Mouse (Mus musculus) intestine, embryonic 14.5 days (tissue): ENCODE measurements around the gene Pex5. TPM values are rescaled to one million over a fixed set of nuclear protein-coding genes. Genes with fewer than 3 reads are reported as not detected.
"Not testable (repeated sequence)": the region's sequence is repeated elsewhere in the genome, so short reads cannot be mapped to it uniquely, and the experiment has no call there.

ENCODE experiments used
- ATAC-seq: fragments of 200-750 bp; cut with Nextera tagmentation; replicated peaks from 2 replicates; pipeline ENCODE4 v1.8.0; 2017; ENCODE audit warnings: low read depth, moderate number of reproducible peaks, moderate TSS enrichment, moderate library complexity; ENCODE audit not compliant: low FRiP score, low TSS enrichment
- DNase-seq: peaks from one replicate; pipeline ENCODE4 v3.0.0-alpha.2; 2018; ENCODE audit warnings: low spot score
- H3K27ac ChIP-seq: fragments of 300-500 bp; sonication (generic); 2 replicates; pipeline ENCODE4 v1.5.1; 2014; ENCODE audit warnings: low read depth, mild to moderate bottlenecking, control low read depth
- H3K27me3 ChIP-seq: fragments of 300-500 bp; sonication (generic); replicated peaks from 2 replicates; pipeline ENCODE4 v1.6.1; 2014; ENCODE audit warnings: low read length, control low read depth; ENCODE audit not compliant: control insufficient read depth, insufficient read depth
- H3K36me3 ChIP-seq: fragments of 300-500 bp; sonication (generic); 2 replicates; pipeline ENCODE4 v1.6.1; 2014; ENCODE audit warnings: low read length, control low read depth; ENCODE audit not compliant: control insufficient read depth, insufficient read depth
- H3K4me1 ChIP-seq: fragments of 300-500 bp; sonication (generic); replicated peaks from 2 replicates; pipeline ENCODE4 v1.6.1; 2014; ENCODE audit warnings: low read length, control low read depth, mixed read lengths; ENCODE audit not compliant: control insufficient read depth, insufficient read depth
- H3K4me2 ChIP-seq: fragments of 300-500 bp; sonication (generic); 2 replicates; pipeline ENCODE4 v1.6.1; 2014; ENCODE audit warnings: low read length
- H3K4me3 ChIP-seq: fragments of 300-500 bp; sonication (generic); 2 replicates; pipeline ENCODE4 v1.5.1; 2014; ENCODE audit warnings: low read depth, low read length, control low read depth, mixed read lengths
- H3K9ac ChIP-seq: fragments of 300-500 bp; sonication (generic); 2 replicates; pipeline ENCODE4 v1.6.1; 2014; ENCODE audit warnings: mild to moderate bottlenecking, low read length
- H3K9me3 ChIP-seq: fragments of 300-500 bp; sonication (generic); 2 replicates; pipeline ENCODE4 v1.6.1; 2016; ENCODE audit warnings: low read length, control low read depth; ENCODE audit not compliant: control insufficient read depth
- WGBS: fragments of 180-500 bp; shearing (Covaris S2); extraction: QIAGEN DNeasy Blood & Tissue Kit; methylation state at CpG from one replicate; pipeline ENCODE4 v1.1.7; 2014; 5-methylcytosine and 5-hydroxymethylcytosine counted together
- polyA plus RNA-seq: library from polyadenylated mRNA; unstranded; fragments of >200 nt; fragmentation: Nextera tagmentation; extraction: Ambion mirVana; gene quantifications from 2 replicates; pipeline ENCODE4 v1.2.1, GENCODE M21; 2014

Pex5 gene
- polyA plus RNA-seq, 1 experiment from 2014 or later = 34.0 TPM

DNA sequence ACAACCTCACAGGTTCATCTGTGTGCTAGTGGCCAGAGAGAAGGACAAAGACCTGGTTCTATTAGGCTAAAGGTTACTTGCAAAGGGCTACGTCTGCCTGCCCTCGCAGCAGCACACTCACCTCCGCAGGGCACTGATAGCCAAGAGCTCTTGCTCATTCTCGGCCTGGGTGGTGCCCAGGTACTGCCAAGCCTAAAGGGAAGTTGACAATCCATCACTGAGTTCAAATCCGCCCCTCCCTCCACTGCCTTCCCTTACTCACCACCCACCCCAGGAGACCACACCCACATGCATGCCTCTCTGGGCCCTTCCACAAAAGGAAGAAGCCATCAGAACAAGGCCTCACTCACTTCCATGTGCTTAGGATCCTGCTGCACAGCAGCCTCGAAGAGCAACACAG lies 15.1 kb downstream of the Pex5 start:
- H3K4me1 ChIP-seq = no peaks in the 10 kb centered on the region
- H3K4me3 ChIP-seq = no peak overlapping the region
- no peak overlapping the region for H3K9ac ChIP-seq
- H3K36me3 ChIP-seq = peaks cover 83% of the 10 kb centered on the region
- no peaks in the 10 kb centered on the region for H3K9me3 ChIP-seq
- no peak for ATAC-seq
- no peak overlapping the region for H3K27ac ChIP-seq
- H3K27me3 ChIP-seq = no peaks in the 10 kb centered on the region
- WGBS = 94% methylated on average over 6 of the region's 6 CpGs
- no peak for DNase-seq
- no peak overlapping the region for H3K4me2 ChIP-seq

DNA sequence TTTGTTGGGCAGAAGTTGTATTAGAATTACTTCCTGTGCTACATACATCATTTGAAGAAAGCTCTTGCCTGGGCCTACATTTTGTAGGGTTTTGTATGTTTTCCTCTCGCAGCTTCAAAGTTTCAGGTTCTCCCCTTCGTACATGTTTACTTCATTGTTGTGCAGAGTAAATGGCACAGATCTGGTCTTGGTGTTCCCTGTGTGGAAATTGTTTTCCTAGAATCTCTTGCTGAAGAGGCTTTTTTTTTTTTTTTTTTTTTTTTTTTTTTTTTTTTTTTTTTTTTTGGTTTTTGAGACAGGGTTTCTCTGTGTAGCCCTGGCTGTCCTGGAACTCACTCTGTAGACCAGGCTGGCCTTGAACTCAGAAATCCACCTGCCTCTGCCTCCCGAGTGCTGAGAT lies 19.9 kb downstream of the Pex5 start:
- H3K27ac ChIP-seq, H3K9ac ChIP-seq, H3K9me3 ChIP-seq, H3K4me2 ChIP-seq, H3K4me1 ChIP-seq, DNase-seq, H3K27me3 ChIP-seq, ATAC-seq, H3K4me3 ChIP-seq: not testable (repeated sequence)
- WGBS = 97% methylated on average over 3 of the region's 3 CpGs
- peaks cover 38% of the 10 kb centered on the region for H3K36me3 ChIP-seq

DNA sequence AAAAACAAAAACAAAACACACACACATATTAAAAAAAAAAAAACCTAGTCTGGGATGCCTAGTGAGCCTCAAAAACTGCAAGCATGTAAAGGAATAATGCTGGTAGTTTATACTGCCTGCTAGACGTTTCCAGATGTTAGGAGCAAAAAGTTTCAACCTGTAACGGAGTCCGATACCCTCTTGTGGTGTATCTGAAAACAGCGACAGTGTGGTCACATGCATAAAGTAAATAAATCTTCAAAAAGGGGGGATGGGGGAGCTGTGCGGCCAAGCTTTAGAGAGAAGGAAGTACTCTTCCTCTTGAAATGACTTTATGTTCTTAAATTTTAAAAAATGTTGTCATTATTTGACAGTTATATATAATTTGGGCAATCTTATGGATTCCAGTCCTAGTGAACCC lies 34.7 kb downstream of the Pex5 start:
- no peak overlapping the region for H3K4me3 ChIP-seq
- no peak overlapping the region for H3K27ac ChIP-seq
- 39% methylated on average over 5 of the region's 5 CpGs for WGBS

DNA sequence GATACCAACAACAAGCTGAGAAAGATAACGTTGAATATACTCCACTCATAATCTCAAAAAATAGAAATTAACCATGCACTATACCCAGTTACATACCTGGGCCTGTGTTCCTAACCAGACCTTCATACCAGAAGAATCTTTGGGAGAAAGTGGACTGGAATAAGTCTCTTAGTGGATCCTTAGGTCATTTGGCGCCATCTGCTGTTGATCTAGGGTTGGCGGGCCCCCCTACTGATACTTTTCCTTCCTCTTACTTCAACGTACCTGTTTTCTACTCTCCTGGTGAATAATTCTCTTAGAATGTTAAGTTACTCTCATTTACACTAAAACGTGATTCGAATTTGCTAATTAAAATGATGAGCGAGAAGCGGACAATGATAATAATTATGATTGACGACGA lies 35.5 kb downstream of the Pex5 start:
- peak; percentile 75 for DNase-seq
- Histone ChIP-seq H3K27me3 (no peaks in the 10 kb centered on the region), H3K4me1 (no peaks in the 10 kb centered on the region), H3K9me3 (no peaks in the 10 kb centered on the region), H3K9ac (no peak overlapping the region), H3K27ac (no peak overlapping the region), H3K4me2 (no peak overlapping the region), H3K36me3 (no peaks in the 10 kb centered on the region), H3K4me3 (no peak overlapping the region)
- WGBS = 31% methylated on average over 10 of the region's 10 CpGs
- no peak for ATAC-seq

More for the DNA sequence above, 34.7 kb downstream of the Pex5 start:
- no peak overlapping the region for H3K4me2 ChIP-seq
- H3K27me3 ChIP-seq = no peaks in the 10 kb centered on the region
- H3K4me1 ChIP-seq = no peaks in the 10 kb centered on the region
- H3K9me3 ChIP-seq = no peaks in the 10 kb centered on the region
- ATAC-seq (no peak), DNase-seq (no peak)
- no peaks in the 10 kb centered on the region for H3K36me3 ChIP-seq
- H3K9ac ChIP-seq = no peak overlapping the region

DNA sequence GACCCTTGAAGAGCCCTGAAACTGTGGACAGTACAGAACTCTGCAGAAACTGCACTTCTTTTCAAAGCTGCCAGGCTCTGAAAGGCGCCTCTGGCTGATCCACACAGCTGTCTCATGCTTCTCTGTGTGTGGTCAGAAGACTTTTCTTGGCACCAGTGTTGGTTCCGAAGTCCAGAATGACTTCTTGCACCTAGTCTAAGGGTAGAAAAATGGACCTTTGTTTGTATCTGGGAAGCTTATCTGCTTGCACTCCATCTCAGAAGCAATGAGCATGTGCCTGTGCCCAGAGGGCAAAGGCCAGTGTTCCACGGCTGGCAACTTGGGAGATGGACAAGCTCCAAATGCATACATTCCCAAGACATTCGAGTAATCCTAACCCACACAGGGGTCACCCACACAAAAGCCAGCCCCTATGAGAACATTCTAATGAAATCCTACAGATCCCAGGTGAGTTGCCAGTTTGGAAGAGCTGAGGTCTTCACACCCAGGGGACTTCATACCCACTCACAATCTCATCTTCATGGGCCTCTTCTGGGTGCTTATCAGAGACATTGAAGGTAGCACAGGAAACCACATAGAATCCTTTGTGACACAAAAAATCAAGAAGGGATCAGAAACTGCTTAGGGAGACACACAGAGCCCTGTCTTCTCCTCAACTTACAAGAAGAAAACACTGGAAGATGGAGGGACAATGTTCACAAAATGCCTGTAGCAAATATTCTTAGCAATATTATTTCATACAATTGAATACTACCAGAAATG lies 37.2 kb downstream of the Pex5 start:
- Histone ChIP-seq H3K27me3 (no peaks in the 10 kb centered on the region), H3K9me3 (no peaks in the 10 kb centered on the region), H3K4me2 (no peak overlapping the region), H3K9ac (no peak overlapping the region), H3K36me3 (no peaks in the 10 kb centered on the region), H3K4me1 (no peaks in the 10 kb centered on the region), H3K4me3 (no peak overlapping the region), H3K27ac (no peak overlapping the region)
- DNase-seq = no peak
- no peak for ATAC-seq
- 66% methylated on average over 4 of the region's 4 CpGs for WGBS

DNA sequence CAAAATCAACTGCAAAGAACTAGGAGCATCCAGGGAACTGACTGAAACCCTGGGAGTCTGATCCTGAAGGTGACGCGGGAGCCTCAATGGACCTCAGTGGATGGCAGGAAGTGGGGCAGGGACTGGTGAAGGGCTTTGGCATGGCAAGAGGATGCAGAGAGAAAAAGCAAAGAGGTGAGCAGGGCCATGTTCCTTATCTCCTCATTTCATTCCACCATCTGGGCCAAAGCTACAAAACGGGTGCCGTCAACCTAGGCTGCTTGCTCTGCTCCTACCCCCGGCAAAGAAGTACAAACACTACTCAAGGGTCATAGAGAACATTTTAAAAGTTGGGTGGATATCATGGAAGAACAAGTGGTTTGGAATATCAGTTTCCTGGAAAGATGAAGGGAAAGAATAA lies 38.6 kb downstream of the Pex5 start:
- Histone ChIP-seq H3K4me2 (no peak overlapping the region), H3K4me3 (no peak overlapping the region), H3K27ac (no peak overlapping the region), H3K9me3 (no peaks in the 10 kb centered on the region), H3K27me3 (no peaks in the 10 kb centered on the region), H3K9ac (no peak overlapping the region), H3K36me3 (no peaks in the 10 kb centered on the region), H3K4me1 (no peaks in the 10 kb centered on the region)
- no peak for ATAC-seq
- WGBS = 93% methylated on average over 5 of the region's 5 CpGs
- DNase-seq = no peak

DNA sequence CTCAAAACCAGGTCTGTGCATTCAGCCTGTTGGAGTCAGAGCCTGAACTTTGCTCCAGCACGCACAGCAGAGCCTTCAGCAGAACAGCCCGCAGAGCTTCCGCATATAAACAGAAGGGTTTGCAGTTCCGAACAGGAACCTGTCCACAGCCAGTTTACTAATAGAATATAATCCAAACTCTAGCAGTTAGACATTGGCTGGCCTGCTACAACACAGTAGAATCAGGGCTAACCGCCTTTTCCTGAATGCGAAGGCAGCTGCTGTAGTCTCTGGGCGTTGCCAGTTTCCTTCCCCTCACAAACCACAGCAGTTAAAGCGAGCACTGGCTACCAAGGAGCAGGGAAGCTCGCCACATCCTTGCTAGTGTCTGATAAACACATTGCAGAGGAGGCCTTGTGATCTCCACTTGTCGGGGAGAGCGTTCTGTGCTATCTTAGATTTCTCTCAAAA lies 39.4 kb downstream of the Pex5 start:
- H3K27ac ChIP-seq = no peak overlapping the region
- H3K9ac ChIP-seq = no peak overlapping the region
- H3K4me3 ChIP-seq = no peak overlapping the region
- H3K4me1 ChIP-seq = no peaks in the 10 kb centered on the region
- no peaks in the 10 kb centered on the region for H3K27me3 ChIP-seq
- ATAC-seq = no peak
- H3K36me3 ChIP-seq = no peaks in the 10 kb centered on the region
- no peak for DNase-seq
- WGBS = 71% methylated on average over 11 of the region's 11 CpGs
- no peak overlapping the region for H3K4me2 ChIP-seq
- H3K9me3 ChIP-seq = no peaks in the 10 kb centered on the region

DNA sequence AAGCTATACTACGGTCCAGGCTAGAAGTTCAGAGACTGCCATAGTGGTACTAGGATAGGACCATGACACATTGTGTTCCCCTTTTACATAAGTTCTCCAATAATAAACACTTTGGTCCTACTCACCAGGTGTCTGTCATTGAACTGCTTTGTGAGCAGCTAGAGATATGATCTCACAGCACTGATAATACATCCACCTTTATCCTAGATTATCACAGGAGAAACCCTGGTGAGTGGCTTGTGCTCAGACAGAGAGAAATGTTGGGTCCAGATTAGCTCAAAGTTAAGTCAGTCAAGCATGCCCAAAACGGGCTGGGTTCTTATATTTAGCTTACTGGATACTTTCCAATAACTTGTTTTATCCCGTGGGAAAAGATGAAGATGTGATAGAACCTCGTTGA lies 40.2 kb downstream of the Pex5 start:
- Histone ChIP-seq H3K27me3 (no peaks in the 10 kb centered on the region), H3K4me1 (no peaks in the 10 kb centered on the region), H3K36me3 (no peaks in the 10 kb centered on the region), H3K4me3 (no peak overlapping the region), H3K4me2 (no peak overlapping the region), H3K9ac (no peak overlapping the region), H3K27ac (no peak overlapping the region), H3K9me3 (no peaks in the 10 kb centered on the region)
- ATAC-seq (no peak), DNase-seq (no peak)
- WGBS = 82% methylated on average over 4 of the region's 4 CpGs

DNA sequence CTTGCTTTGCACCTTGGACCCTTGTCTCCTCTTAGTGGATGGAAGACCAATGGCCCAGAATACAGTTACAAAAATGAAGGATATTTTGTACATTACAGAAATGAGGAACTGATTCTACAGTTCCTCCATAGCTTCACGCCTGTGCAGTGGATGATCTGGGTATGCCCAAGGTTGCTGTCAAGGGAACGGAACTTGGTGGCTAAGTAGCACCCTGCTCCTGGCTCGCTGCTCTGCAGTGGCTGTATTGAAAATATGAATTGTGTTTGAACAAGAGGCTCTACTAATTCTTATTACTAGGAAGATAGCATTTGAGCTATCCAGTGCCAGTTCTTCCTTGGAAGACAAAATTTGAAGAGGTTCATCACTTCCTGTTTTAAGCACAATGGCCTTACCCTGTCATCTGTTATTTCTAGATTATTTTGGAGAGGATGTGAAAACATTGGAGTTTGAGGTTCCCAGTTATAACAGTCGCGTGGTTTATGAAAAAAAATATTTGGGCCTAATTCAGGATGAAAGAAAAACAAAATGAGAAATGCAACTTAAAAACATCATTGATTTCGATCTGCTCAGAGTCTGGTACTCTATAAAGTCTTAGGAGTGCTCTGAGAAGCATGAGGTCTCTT lies 41.2 kb downstream of the Pex5 start:
- Histone ChIP-seq H3K4me2 (no peak overlapping the region), H3K4me1 (no peaks in the 10 kb centered on the region), H3K9me3 (no peaks in the 10 kb centered on the region), H3K27me3 (no peaks in the 10 kb centered on the region), H3K4me3 (no peak overlapping the region), H3K27ac (no peak overlapping the region), H3K9ac (no peak overlapping the region), H3K36me3 (no peaks in the 10 kb centered on the region)
- ATAC-seq (no peak), DNase-seq (no peak)
- 86% methylated on average over 6 of the region's 6 CpGs for WGBS
